Mouse (Mus musculus): ENCODE measurements at regions not wholly inside any gene's neighbourhood (a gene's known extent, or its start where the extent isn't known, plus 50 kb on each side); places are given as distances from the start of the nearest gene placed in this dataset.

DNA sequence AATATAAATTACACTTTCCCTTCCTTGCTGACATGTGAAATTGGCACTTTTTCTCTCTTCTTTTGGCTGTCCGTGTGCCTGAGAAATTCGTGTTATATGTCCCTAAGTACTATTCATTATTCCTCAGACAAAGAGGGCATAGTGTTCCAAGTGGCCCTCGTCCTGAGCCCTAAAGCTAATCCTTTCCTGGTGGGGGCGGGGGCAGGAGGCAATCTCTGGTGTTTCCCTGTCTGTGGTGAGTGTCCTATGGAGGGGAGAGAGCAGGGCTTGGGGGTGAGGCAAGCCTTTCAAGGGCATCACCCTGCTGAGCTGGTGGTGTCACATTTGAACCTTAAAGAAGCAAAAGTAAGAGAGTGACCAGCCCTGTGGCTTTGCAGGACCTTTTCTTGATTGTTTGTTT is 69.9 kb upstream of the Ajap1 start:
- Histone ChIP-seq H3K9ac (ENCODE audit: low read depth, low read length) (no peak overlapping the region), H3K36me3 (ENCODE audit: control insufficient read depth, insufficient read depth, low read length) (no peaks in the 10 kb centered on the region), H3K27me3 (ENCODE audit: control insufficient read depth, insufficient read depth, low read length) (no peaks in the 10 kb centered on the region), H3K4me3 (ENCODE audit: insufficient read depth, low read depth, low read length) (no peak overlapping the region), H3K4me1 (ENCODE audit: control insufficient read depth, insufficient read depth, low read length) (no peaks in the 10 kb centered on the region), H3K27ac (replicated peaks; ENCODE audit: insufficient read depth, low read depth, low read length) (no peak overlapping the region), H3K79me2 (ENCODE audit: control insufficient read depth, insufficient read depth, low read length) (no peaks in the 10 kb centered on the region)
- WGBS, result 39% methylated on average over 4 of the region's 4 CpGs
- no peak for TF ChIP-seq POLR2A (IDR thresholded peaks at IDR 0.05; ENCODE audit: extremely low read depth, insufficient read depth, low read length)
- TF ChIP-seq CTCF (IDR thresholded peaks at IDR 0.05; ENCODE audit: low read depth, low read length), result no peak
- no peak for DNase-seq (ENCODE audit: extremely low read depth, low read depth, low spot score)

DNA sequence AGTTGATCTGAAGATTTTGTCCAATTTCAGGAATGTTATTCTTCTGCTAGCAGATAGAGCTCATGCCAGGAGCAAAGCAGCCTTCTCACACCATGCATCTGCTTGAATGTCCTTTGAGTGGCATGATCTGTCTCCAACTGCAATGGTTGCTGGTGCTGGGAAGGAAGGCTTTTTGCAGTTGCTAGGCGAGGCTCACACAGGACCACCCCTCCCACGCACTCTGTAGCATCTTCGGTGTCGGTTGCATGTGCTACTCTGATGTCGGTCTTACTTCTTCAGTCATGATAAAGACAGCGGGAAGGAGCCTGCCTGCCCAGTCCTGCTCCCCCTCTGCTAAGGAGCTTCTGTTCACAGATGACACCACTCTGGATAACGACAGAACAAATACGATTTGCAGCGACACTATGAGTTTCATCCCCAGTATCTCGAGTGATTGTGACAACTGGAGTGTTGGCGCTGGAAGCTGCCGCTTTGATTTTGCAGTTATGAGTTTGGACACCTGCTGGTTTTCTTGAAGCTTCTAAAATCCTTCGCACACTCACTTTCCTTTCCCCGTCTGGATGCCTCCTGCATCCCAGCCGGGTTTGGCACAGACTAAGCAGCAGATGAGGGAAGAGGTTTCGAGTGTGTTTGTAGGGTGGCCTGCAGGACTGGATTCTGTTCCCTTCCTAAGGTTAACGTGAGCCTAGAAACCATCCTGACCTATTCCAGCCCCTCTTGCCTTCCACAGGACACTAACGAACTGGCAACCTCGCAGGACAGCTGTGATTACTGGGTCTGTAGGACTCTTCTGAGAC is 75.4 kb upstream of the Ajap1 start:
- WGBS, result 71% methylated on average over 19 of the region's 19 CpGs
- H3K79me2 ChIP-seq (ENCODE audit: control insufficient read depth, insufficient read depth, low read length), result no peaks in the 10 kb centered on the region
- H3K27ac ChIP-seq (replicated peaks; ENCODE audit: insufficient read depth, low read depth, low read length), result no peak overlapping the region
- H3K27me3 ChIP-seq (ENCODE audit: control insufficient read depth, insufficient read depth, low read length), result no peaks in the 10 kb centered on the region
- no peak overlapping the region for H3K9ac ChIP-seq (ENCODE audit: low read depth, low read length)
- no peaks in the 10 kb centered on the region for H3K36me3 ChIP-seq (ENCODE audit: control insufficient read depth, insufficient read depth, low read length)
- H3K4me3 ChIP-seq (ENCODE audit: insufficient read depth, low read depth, low read length), result no peak overlapping the region
- no peaks in the 10 kb centered on the region for H3K4me1 ChIP-seq (ENCODE audit: control insufficient read depth, insufficient read depth, low read length)
- TF ChIP-seq POLR2A (IDR thresholded peaks at IDR 0.05; ENCODE audit: extremely low read depth, insufficient read depth, low read length), result no peak
- TF ChIP-seq CTCF (IDR thresholded peaks at IDR 0.05; ENCODE audit: low read depth, low read length), result no peak
- no peak for DNase-seq (ENCODE audit: extremely low read depth, low read depth, low spot score)

DNA sequence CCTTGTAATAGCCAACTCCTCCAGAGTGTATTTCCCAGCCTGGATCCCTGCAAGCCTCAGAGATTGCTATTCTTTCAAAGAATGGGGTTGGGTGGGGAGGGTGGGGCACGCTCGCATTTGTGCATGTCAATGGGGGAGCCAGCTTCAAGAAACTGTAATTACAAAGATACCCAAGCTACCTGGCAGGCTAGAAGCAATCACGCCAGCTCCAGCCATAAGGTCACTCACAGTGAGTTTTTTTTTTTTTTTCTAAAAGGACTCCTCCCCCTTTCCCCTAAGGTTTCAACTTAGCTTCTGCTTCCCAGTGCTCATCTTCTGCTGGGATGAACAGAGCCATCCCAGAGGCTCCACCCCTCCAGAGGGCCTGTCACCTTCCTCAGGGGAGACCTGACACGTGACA is 77.0 kb upstream of the Ajap1 start:
- Histone ChIP-seq H3K4me1 (ENCODE audit: control insufficient read depth, insufficient read depth, low read length) (no peaks in the 10 kb centered on the region), H3K4me3 (ENCODE audit: insufficient read depth, low read depth, low read length) (no peak overlapping the region), H3K27ac (replicated peaks; ENCODE audit: insufficient read depth, low read depth, low read length) (no peak overlapping the region), H3K27me3 (ENCODE audit: control insufficient read depth, insufficient read depth, low read length) (no peaks in the 10 kb centered on the region), H3K9ac (ENCODE audit: low read depth, low read length) (no peak overlapping the region), H3K79me2 (ENCODE audit: control insufficient read depth, insufficient read depth, low read length) (no peaks in the 10 kb centered on the region), H3K36me3 (ENCODE audit: control insufficient read depth, insufficient read depth, low read length) (no peaks in the 10 kb centered on the region)
- DNase-seq (ENCODE audit: extremely low read depth, low read depth, low spot score), result no peak
- TF ChIP-seq CTCF (IDR thresholded peaks at IDR 0.05; ENCODE audit: low read depth, low read length), result no peak
- TF ChIP-seq POLR2A (IDR thresholded peaks at IDR 0.05; ENCODE audit: extremely low read depth, insufficient read depth, low read length), result no peak
- 62% methylated on average over 4 of the region's 4 CpGs for WGBS

DNA sequence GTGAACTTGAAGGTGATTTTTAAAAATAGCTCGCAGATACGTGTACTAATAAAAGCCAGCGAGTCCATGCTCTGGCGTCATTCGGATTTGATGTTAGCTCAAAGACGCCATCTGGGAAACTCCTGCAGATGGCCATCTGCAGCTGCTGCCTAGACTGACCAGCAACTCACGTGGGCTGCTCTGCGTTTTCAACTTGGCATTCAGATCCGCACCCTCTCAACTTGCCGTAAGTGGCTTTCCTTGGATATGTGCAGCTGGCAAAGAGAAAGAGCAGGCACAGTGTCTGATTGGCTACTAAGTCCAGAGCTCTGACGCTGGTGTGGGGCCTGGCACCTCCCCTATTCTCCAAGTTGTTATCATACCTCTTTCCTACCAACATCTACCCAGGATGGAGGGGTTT is 77.6 kb upstream of the Ajap1 start:
- Histone ChIP-seq H3K27ac (replicated peaks; ENCODE audit: insufficient read depth, low read depth, low read length) (no peak overlapping the region), H3K79me2 (ENCODE audit: control insufficient read depth, insufficient read depth, low read length) (no peaks in the 10 kb centered on the region), H3K4me1 (ENCODE audit: control insufficient read depth, insufficient read depth, low read length) (no peaks in the 10 kb centered on the region), H3K27me3 (ENCODE audit: control insufficient read depth, insufficient read depth, low read length) (no peaks in the 10 kb centered on the region), H3K4me3 (ENCODE audit: insufficient read depth, low read depth, low read length) (no peak overlapping the region), H3K36me3 (ENCODE audit: control insufficient read depth, insufficient read depth, low read length) (no peaks in the 10 kb centered on the region), H3K9ac (ENCODE audit: low read depth, low read length) (no peak overlapping the region)
- TF ChIP-seq POLR2A (IDR thresholded peaks at IDR 0.05; ENCODE audit: extremely low read depth, insufficient read depth, low read length) (no peak), CTCF (IDR thresholded peaks at IDR 0.05; ENCODE audit: low read depth, low read length) (no peak)
- WGBS, result 74% methylated on average over 11 of the region's 11 CpGs
- no peak for DNase-seq (ENCODE audit: extremely low read depth, low read depth, low spot score)

DNA sequence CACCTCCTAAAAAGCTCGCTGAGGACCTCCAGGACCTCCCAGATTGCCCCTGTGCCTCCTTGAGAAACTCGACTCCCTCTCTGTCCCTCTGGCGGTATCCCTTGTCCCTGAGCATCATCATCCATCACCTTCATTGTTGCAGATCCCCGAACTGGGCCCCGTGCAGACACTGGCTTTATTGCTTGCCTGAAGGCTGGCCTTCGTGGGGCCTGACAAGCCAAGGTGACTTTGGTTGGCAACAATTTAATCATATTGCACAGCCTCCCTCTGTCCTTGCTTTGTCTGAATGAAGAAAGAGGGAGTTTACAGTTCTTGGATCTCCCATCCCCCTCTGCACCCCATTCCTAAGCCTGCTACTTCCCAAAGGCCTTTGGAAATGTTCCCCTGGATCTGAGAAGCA is 78.3 kb upstream of the Ajap1 start:
- Histone ChIP-seq H3K27ac (replicated peaks; ENCODE audit: insufficient read depth, low read depth, low read length) (no peak overlapping the region), H3K4me1 (ENCODE audit: control insufficient read depth, insufficient read depth, low read length) (no peaks in the 10 kb centered on the region), H3K4me3 (ENCODE audit: insufficient read depth, low read depth, low read length) (no peak overlapping the region), H3K79me2 (ENCODE audit: control insufficient read depth, insufficient read depth, low read length) (no peaks in the 10 kb centered on the region), H3K9ac (ENCODE audit: low read depth, low read length) (no peak overlapping the region), H3K36me3 (ENCODE audit: control insufficient read depth, insufficient read depth, low read length) (no peaks in the 10 kb centered on the region), H3K27me3 (ENCODE audit: control insufficient read depth, insufficient read depth, low read length) (no peaks in the 10 kb centered on the region)
- WGBS, result 66% methylated on average over 6 of the region's 6 CpGs
- no peak for DNase-seq (ENCODE audit: extremely low read depth, low read depth, low spot score)
- TF ChIP-seq CTCF (IDR thresholded peaks at IDR 0.05; ENCODE audit: low read depth, low read length) (no peak), POLR2A (IDR thresholded peaks at IDR 0.05; ENCODE audit: extremely low read depth, insufficient read depth, low read length) (no peak)

DNA sequence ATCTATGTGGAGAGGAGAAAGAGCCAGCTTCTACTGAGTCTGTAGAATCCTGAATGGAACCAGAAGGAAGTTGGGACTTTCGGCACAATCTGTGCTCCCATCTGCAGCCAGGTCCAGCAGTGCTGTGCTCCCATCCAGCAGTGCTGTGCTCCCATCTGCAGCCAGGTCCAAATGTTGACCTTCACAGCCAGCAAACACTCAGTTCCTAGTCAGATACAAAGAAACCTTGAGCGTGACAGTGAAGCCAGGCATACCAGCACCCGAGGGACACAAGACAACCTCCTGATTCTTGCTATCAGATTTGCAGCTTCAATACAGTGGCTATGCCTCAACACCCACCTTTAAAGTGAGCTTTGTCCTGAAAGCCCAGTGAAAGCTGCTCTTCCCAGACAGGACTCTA is 79.4 kb upstream of the Ajap1 start:
- DNase-seq (ENCODE audit: extremely low read depth, low read depth, low spot score), result no peak
- no peaks in the 10 kb centered on the region for H3K4me1 ChIP-seq (ENCODE audit: control insufficient read depth, insufficient read depth, low read length)
- no peak for TF ChIP-seq CTCF (IDR thresholded peaks at IDR 0.05; ENCODE audit: low read depth, low read length)
- no peak for TF ChIP-seq POLR2A (IDR thresholded peaks at IDR 0.05; ENCODE audit: extremely low read depth, insufficient read depth, low read length)
- no peaks in the 10 kb centered on the region for H3K36me3 ChIP-seq (ENCODE audit: control insufficient read depth, insufficient read depth, low read length)
- no peak overlapping the region for H3K27ac ChIP-seq (replicated peaks; ENCODE audit: insufficient read depth, low read depth, low read length)
- H3K4me3 ChIP-seq (ENCODE audit: insufficient read depth, low read depth, low read length), result no peak overlapping the region
- 76% methylated on average over 3 of the region's 3 CpGs for WGBS
- H3K9ac ChIP-seq (ENCODE audit: low read depth, low read length), result no peak overlapping the region
- no peaks in the 10 kb centered on the region for H3K79me2 ChIP-seq (ENCODE audit: control insufficient read depth, insufficient read depth, low read length)
- H3K27me3 ChIP-seq (ENCODE audit: control insufficient read depth, insufficient read depth, low read length), result no peaks in the 10 kb centered on the region

All from liver, adult 2 months (tissue).